Mouse (Mus musculus) embryonic fibroblast, embryonic 13.5 days (primary cell): ENCODE data around the gene Elmsan1.

ENCODE experiments used
- CTCF ChIP-seq: IDR thresholded peaks from 2 replicates; pipeline ENCODE4 v1.5.1; 2011; ENCODE audit warnings: mild to moderate bottlenecking, control low read depth, low read length, moderate library complexity, borderline replicate concordance; ENCODE audit not compliant: insufficient read depth
- POLR2A ChIP-seq: IDR thresholded peaks from 2 replicates; pipeline ENCODE4 v1.6.1; 2011; ENCODE audit warnings: low read depth, mild to moderate bottlenecking, control low read depth, low read length, moderate library complexity

GRCm38 (mm10) chr12:84100071-84100470 lies 118.6 kb downstream of the Elmsan1 start:
- no peak for TF ChIP-seq CTCF
- TF ChIP-seq POLR2A: no peak
